Mouse (Mus musculus): ENCODE measurements around the gene 6430571L13Rik. TPM values are rescaled to one million over a fixed set of nuclear protein-coding genes. Genes with fewer than 3 reads are reported as not detected.
A peak's percentile ranks its signal among the peaks of the same experiment; 100 is the strongest.

The 6430571L13Rik gene
- polyA plus RNA-seq, 1 experiment from 2014 or later: 0.74 TPM

GRCm38 (mm10) chr9:107334356-107334755 is 6.0 kb upstream of the 6430571L13Rik start:
- no peak overlapping the region for H3K27ac ChIP-seq
- no peak for DNase-seq (ENCODE audit: low spot score)
- peaks cover 5% of the 10 kb centered on the region; the same call in 1 of the 2 replicates for H3K36me3 ChIP-seq
- WGBS: 88% methylated on average over 6 of the region's 6 CpGs
- H3K4me1 ChIP-seq: peaks cover 20% of the 10 kb centered on the region
- H3K27me3 ChIP-seq (ENCODE audit: low read depth, poor library complexity, severe bottlenecking): no peaks in the 10 kb centered on the region
- no peak overlapping the region for H3K4me3 ChIP-seq
- no peaks in the 10 kb centered on the region for H3K9me3 ChIP-seq (replicated peaks)

- Histone ChIP-seq H3K27ac (no peak overlapping the region), H3K36me3 (peaks cover 5% of the 10 kb centered on the region; the same call in 1 of the 2 replicates), H3K4me1 (peaks cover 20% of the 10 kb centered on the region), H3K9me3 (replicated peaks) (no peaks in the 10 kb centered on the region), H3K4me3 (no peak overlapping the region), H3K27me3 (ENCODE audit: low read depth, poor library complexity, severe bottlenecking) (no peaks in the 10 kb centered on the region)
- no peak for DNase-seq (ENCODE audit: low spot score)
- 91% methylated on average over 5 of the region's 5 CpGs for WGBS
Observed at GRCm38 (mm10) chr9:107335046-107335445, 5.4 kb upstream of the 6430571L13Rik start.

DNA sequence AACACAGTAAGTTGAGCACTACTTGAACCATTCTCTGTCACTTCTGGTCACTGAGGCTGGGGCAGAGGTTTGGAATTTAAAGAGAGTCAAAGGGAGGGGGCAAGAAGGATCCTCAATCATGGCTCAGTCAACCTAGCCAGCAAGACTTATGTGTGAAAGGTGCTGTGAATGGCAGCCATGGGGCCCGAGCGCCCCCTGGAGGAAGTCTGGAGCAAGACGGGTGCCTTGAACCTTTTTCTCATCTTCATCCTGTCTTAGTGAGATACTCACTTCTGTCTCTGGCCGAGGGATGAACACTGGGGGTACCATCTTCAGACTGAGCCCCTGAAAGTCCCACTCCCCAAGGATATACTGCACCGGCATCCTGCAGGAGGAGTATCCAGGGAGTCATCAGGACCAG is 4.5 kb upstream of the 6430571L13Rik start:
- Histone ChIP-seq H3K4me1 (peaks cover 24% of the 10 kb centered on the region), H3K27me3 (ENCODE audit: low read depth, poor library complexity, severe bottlenecking) (peaks cover under 1% of the 10 kb centered on the region), H3K27ac (no peak overlapping the region), H3K9me3 (replicated peaks) (no peaks in the 10 kb centered on the region), H3K4me3 (no peak overlapping the region), H3K36me3 (peaks cover 5% of the 10 kb centered on the region; the same call in 1 of the 2 replicates)
- DNase-seq (ENCODE audit: low spot score): peak; percentile 71
- WGBS: 15% methylated on average over 5 of the region's 5 CpGs

- H3K36me3 ChIP-seq: peaks cover 5% of the 10 kb centered on the region; the same call in 1 of the 2 replicates
- peaks cover 6% of the 10 kb centered on the region for H3K27me3 ChIP-seq (ENCODE audit: low read depth, poor library complexity, severe bottlenecking)
- H3K27ac ChIP-seq: no peak overlapping the region
- H3K9me3 ChIP-seq (replicated peaks): no peaks in the 10 kb centered on the region
- DNase-seq (ENCODE audit: low spot score): no peak
- H3K4me1 ChIP-seq: peaks cover 27% of the 10 kb centered on the region
- 89% methylated on average over 6 of the region's 6 CpGs for WGBS
- no peak overlapping the region for H3K4me3 ChIP-seq
Observed at GRCm38 (mm10) chr9:107336386-107336785, 4.0 kb upstream of the 6430571L13Rik start.

- peak within 1 kb of the TSS; percentile 84 for H3K27ac ChIP-seq
- H3K36me3 ChIP-seq: no peaks in the 10 kb centered on the region
- WGBS: 6% methylated on average over 30 of the region's 30 CpGs
Observed at GRCm38 (mm10) chr9:107338172-107338883, 2.1 kb upstream of the 6430571L13Rik start, which contains the start of gene Hemk1. Gene Hemk1, minus strand, starts transcription at chr9:107338350.

DNA sequence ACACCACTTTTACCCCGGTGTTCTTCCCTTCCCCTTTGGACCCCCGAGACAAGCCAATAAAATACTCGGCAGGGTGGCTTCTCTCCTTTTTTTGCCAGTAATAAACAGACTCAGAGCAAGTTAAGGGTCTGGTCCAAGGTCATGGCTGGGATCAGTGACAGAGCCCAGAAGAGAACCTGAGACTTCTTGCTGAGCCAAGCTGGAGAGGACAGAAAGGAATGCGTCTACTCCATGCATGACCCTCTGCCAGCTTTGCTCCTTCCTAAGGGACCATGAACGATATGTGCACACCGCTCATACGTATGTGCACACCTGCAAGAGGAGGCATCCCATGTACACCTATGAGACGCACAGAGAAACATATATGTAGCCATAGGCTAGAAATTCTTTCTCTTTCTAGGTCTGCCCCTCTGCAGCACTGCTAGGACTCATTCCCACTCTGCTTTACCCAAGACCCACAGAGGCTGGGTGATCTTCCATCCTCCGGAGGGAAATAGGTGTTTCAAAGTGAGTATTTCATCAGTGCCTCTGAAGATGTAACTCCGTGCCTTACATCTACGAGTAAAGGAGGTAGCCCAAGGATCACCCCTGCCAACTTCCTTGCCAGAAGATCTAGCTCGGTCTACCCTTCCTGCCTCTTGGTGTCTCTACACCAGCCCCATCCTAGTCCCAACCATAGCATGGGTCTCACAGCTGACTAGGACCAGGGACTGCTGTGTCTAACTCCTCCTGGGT is 676 bp downstream of the 6430571L13Rik start:
- peak overlapping the region; percentile 59; the same call in 1 of the 2 replicates for H3K27ac ChIP-seq
- H3K4me1 ChIP-seq: peaks cover 24% of the 10 kb centered on the region
- no peaks in the 10 kb centered on the region for H3K36me3 ChIP-seq
- WGBS: 52% methylated on average over 12 of the region's 12 CpGs
- H3K27me3 ChIP-seq (ENCODE audit: low read depth, poor library complexity, severe bottlenecking): peaks cover 34% of the 10 kb centered on the region
- peak overlapping the region; percentile 71 for H3K4me3 ChIP-seq
- no peak for DNase-seq (ENCODE audit: low spot score)
- H3K9me3 ChIP-seq (replicated peaks): no peaks in the 10 kb centered on the region

More at GRCm38 (mm10) chr9:107338172-107338883, 2.1 kb upstream of the 6430571L13Rik start, which contains the start of gene Hemk1:
- peaks cover 25% of the 10 kb centered on the region for H3K27me3 ChIP-seq (ENCODE audit: low read depth, poor library complexity, severe bottlenecking)
- H3K4me3 ChIP-seq: peak within 1 kb of the TSS; percentile 72
- H3K9me3 ChIP-seq (replicated peaks): no peaks in the 10 kb centered on the region
- peak; percentile 88 for DNase-seq (ENCODE audit: low spot score)
- H3K4me1 ChIP-seq: peaks cover 27% of the 10 kb centered on the region

DNA sequence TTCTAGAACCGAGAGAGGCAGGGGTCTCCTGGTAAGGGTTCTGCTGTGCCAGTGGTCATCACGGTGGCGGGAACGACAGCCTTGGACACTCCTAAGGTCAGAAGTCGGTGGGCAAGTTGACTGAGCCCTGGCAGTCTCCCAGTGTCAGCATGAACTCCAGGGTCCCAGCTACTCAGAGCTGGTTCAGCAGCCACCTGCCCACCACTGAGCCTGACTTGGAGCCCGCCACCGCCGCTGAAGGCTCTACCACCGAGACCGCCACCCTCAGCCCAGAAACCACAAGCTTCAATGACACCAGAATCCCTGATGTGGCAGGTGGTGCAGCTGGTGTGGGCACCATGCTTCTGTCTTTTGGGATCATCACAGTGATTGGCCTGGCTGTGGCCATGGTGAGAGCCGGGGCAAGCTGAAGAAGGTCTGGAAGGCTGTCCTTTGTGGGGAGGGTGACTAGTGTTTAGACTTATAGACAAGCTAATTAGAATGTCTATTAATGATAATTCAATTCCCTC is 1.9 kb downstream of the 6430571L13Rik start:
- WGBS: 90% methylated on average over 11 of the region's 11 CpGs
- Histone ChIP-seq H3K9me3 (replicated peaks) (no peaks in the 10 kb centered on the region), H3K36me3 (no peaks in the 10 kb centered on the region), H3K4me1 (peaks cover 22% of the 10 kb centered on the region), H3K4me3 (no peak overlapping the region), H3K27me3 (ENCODE audit: low read depth, poor library complexity, severe bottlenecking) (peaks cover 34% of the 10 kb centered on the region), H3K27ac (no peak overlapping the region)
- no peak for DNase-seq (ENCODE audit: low spot score)

GRCm38 (mm10) chr9:107343146-107343943 is 2.9 kb downstream of the 6430571L13Rik start:
- H3K27ac ChIP-seq: no peak overlapping the region
- DNase-seq (ENCODE audit: low spot score): no peak
- H3K4me3 ChIP-seq: no peak overlapping the region
- H3K27me3 ChIP-seq (ENCODE audit: low read depth, poor library complexity, severe bottlenecking): peaks cover 34% of the 10 kb centered on the region
- H3K36me3 ChIP-seq: no peaks in the 10 kb centered on the region
- peaks cover 14% of the 10 kb centered on the region for H3K4me1 ChIP-seq
- WGBS: 72% methylated on average over 8 of the region's 8 CpGs
- no peaks in the 10 kb centered on the region for H3K9me3 ChIP-seq (replicated peaks)

- no peak overlapping the region for H3K27ac ChIP-seq
- WGBS: 77% methylated on average over 6 of the region's 6 CpGs
- no peak overlapping the region for H3K4me3 ChIP-seq
- no peaks in the 10 kb centered on the region for H3K36me3 ChIP-seq
- H3K4me1 ChIP-seq: peaks cover 7% of the 10 kb centered on the region
- no peak for DNase-seq (ENCODE audit: low spot score)
- peaks cover 34% of the 10 kb centered on the region for H3K27me3 ChIP-seq (ENCODE audit: low read depth, poor library complexity, severe bottlenecking)
- no peaks in the 10 kb centered on the region for H3K9me3 ChIP-seq (replicated peaks)
Observed at GRCm38 (mm10) chr9:107344027-107344426, 3.6 kb downstream of the 6430571L13Rik start.

DNA sequence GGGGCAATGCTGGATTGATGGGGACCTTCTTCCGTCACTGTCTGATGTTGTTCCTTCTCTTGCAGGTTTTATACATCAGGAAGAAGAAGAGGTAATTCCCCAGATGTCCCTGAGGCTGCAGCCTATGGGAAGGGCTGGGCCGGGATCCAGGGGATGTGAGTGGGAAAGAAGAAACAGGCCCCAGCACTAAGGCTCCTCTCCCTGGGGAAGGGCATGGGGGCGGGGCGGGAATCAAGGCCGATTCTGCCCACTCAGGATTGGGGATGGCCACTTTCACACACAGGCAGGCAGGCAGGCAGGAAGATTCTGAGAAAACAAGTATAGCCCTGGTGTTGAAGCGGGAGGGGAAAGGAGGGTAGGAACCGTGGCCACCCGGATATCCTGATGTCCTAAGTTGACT is 5.7 kb downstream of the 6430571L13Rik start:
- WGBS: 89% methylated on average over 8 of the region's 8 CpGs
- no peak overlapping the region for H3K4me3 ChIP-seq
- no peak overlapping the region for H3K27ac ChIP-seq
- H3K36me3 ChIP-seq: no peaks in the 10 kb centered on the region
- H3K9me3 ChIP-seq (replicated peaks): no peaks in the 10 kb centered on the region
- peaks cover 31% of the 10 kb centered on the region for H3K27me3 ChIP-seq (ENCODE audit: low read depth, poor library complexity, severe bottlenecking)
- H3K4me1 ChIP-seq: peaks cover 3% of the 10 kb centered on the region
- no peak for DNase-seq (ENCODE audit: low spot score)

GRCm38 (mm10) chr9:107347586-107348183 is 7.3 kb downstream of the 6430571L13Rik start:
- H3K4me1 ChIP-seq: peaks cover 2% of the 10 kb centered on the region; the same call in 1 of the 2 replicates
- H3K27me3 ChIP-seq (ENCODE audit: low read depth, poor library complexity, severe bottlenecking): peaks cover 19% of the 10 kb centered on the region; the same call in 1 of the 2 replicates
- no peaks in the 10 kb centered on the region for H3K36me3 ChIP-seq
- no peak overlapping the region for H3K4me3 ChIP-seq
- 76% methylated on average over 9 of the region's 9 CpGs for WGBS
- no peak overlapping the region for H3K27ac ChIP-seq
- H3K9me3 ChIP-seq (replicated peaks): no peaks in the 10 kb centered on the region
- no peak for DNase-seq (ENCODE audit: low spot score)

GRCm38 (mm10) chr9:107349321-107349720 is 8.9 kb downstream of the 6430571L13Rik start:
- WGBS: 39% methylated on average over 7 of the region's 7 CpGs
- no peak for DNase-seq (ENCODE audit: low spot score)
- no peak overlapping the region for H3K27ac ChIP-seq
- H3K27me3 ChIP-seq (ENCODE audit: low read depth, poor library complexity, severe bottlenecking): peaks cover 15% of the 10 kb centered on the region; the same call in 1 of the 2 replicates
- peaks cover 2% of the 10 kb centered on the region; the same call in 1 of the 2 replicates for H3K4me1 ChIP-seq
- H3K9me3 ChIP-seq (replicated peaks): no peaks in the 10 kb centered on the region
- no peaks in the 10 kb centered on the region for H3K36me3 ChIP-seq
- no peak overlapping the region for H3K4me3 ChIP-seq
